In genomic region chr1:162740401-162740835, GRCm38 (mm10) we compare ENCODE assay signal across 8 mouse cellular contexts. TPM values are rescaled to one million over a fixed set of nuclear protein-coding genes. Genes with fewer than 3 reads are reported as not detected.
DNase-seq lines count a peak whose midpoint lies in the region; ATAC-seq and TF ChIP-seq lines count a peak whose summit lies in the region.

Gene Prrc2c (minus strand): TSS chr1:162740556.

- under 1% methylated on average over 36 of the region's 36 CpGs for WGBS in cerebellum, adult 2 months
- WGBS in forebrain, postnatal 0 days, result under 1% methylated on average over 36 of the region's 36 CpGs
- WGBS in lung, embryonic 15.5 days, result 0% methylated on average over 36 of the region's 36 CpGs

- peak; percentile 19 for TF ChIP-seq RAD21 in MEL (IDR thresholded peaks at IDR 0.05; ENCODE audit: low read depth, low read length)

- peaks cover 7 to 34% of the 10 kb centered on the region in 2 experiments for H3K36me3 ChIP-seq in MEL (ENCODE audit: control insufficient read depth in 1 of 2, insufficient read depth in 2 of 2, low read length in 2 of 2)
- no peaks in the 10 kb centered on the region for H3K36me3 ChIP-seq in forebrain, postnatal 0 days (ENCODE audit: insufficient read depth)
- H3K36me3 ChIP-seq in lung, embryonic 15.5 days, result no peaks in the 10 kb centered on the region

- H3K27me3 ChIP-seq in MEL (ENCODE audit: control insufficient read depth in 1 of 2, insufficient read depth in 2 of 2, low read length in 2 of 2), result peaks cover 2 to 5% of the 10 kb centered on the region in 2 experiments; a peak in 2 of 4 replicates
- no peaks in the 10 kb centered on the region for H3K27me3 ChIP-seq in cerebellum, adult 2 months (ENCODE audit: control insufficient read depth, insufficient read depth, low read length)
- no peaks in the 10 kb centered on the region for H3K27me3 ChIP-seq in forebrain, postnatal 0 days (ENCODE audit: insufficient read depth, low read length)
- no peaks in the 10 kb centered on the region for H3K27me3 ChIP-seq in lung, embryonic 15.5 days

- H3K9ac ChIP-seq in MEL (ENCODE audit: control insufficient read depth, low read depth, low read length, poor library complexity, severe bottlenecking), result peak within 1 kb of the TSS; percentile 99
- peak within 1 kb of the TSS; percentile 98 for H3K9ac ChIP-seq in forebrain, postnatal 0 days
- peak within 1 kb of the TSS; percentile 95 for H3K9ac ChIP-seq in lung, embryonic 15.5 days

- TF ChIP-seq CTCF in MEL (IDR thresholded peaks at IDR 0.05 in 2 of 3, conservative IDR thresholded peaks at IDR 0.05 in 1 of 3; ENCODE audit: control insufficient read depth in 1 of 3, insufficient read depth in 1 of 3, low read depth in 2 of 3, low read length in 3 of 3, poor library complexity in 1 of 3, severe bottlenecking in 1 of 3), result peak; percentile 27 to 60 (median 48); a peak in 5 of 6 replicates
- peak; percentile 37; the same call in 1 of the 2 replicates for TF ChIP-seq CTCF in cerebellum, adult 2 months (IDR thresholded peaks at IDR 0.05; ENCODE audit: borderline replicate concordance, insufficient read depth, low read depth, low read length)
- TF ChIP-seq CTCF in forebrain, postnatal 0 days (IDR thresholded peaks at IDR 0.05; ENCODE audit: low read depth), result peak; percentile 70

- peaks cover 21 to 24% of the 10 kb centered on the region in 2 experiments for H3K4me1 ChIP-seq in MEL (ENCODE audit: control insufficient read depth in 1 of 2, insufficient read depth in 2 of 2, low read length in 2 of 2)
- peaks cover 3% of the 10 kb centered on the region; the same call in 1 of the 2 replicates for H3K4me1 ChIP-seq in cerebellum, adult 2 months (ENCODE audit: control insufficient read depth, insufficient read depth, low read length)
- peaks cover 10% of the 10 kb centered on the region for H3K4me1 ChIP-seq in forebrain, postnatal 0 days (ENCODE audit: insufficient read depth)
- H3K4me1 ChIP-seq in lung, embryonic 15.5 days, result peaks cover 31% of the 10 kb centered on the region

- peak within 1 kb of the TSS; percentile 73 for H3K4me2 ChIP-seq in forebrain, postnatal 0 days (ENCODE audit: low read depth)
- peak within 1 kb of the TSS; percentile 81 for H3K4me2 ChIP-seq in lung, embryonic 15.5 days

- H3K79me2 ChIP-seq in MEL (ENCODE audit: control insufficient read depth, insufficient read depth, low read length, poor library complexity), result peaks cover 48% of the 10 kb centered on the region

- peak within 1 kb of the TSS; percentile 96 for H3K4me3 ChIP-seq in MEL (ENCODE audit: control insufficient read depth in 1 of 2, insufficient read depth in 1 of 2, low read depth in 2 of 2, low read length in 2 of 2)
- peak within 1 kb of the TSS; percentile 88 for H3K4me3 ChIP-seq in cerebellum, adult 2 months (replicated peaks; ENCODE audit: insufficient read depth, low read depth, low read length)
- peak within 1 kb of the TSS; percentile 94 for H3K4me3 ChIP-seq in forebrain, postnatal 0 days (ENCODE audit: low read depth, low read length)
- H3K4me3 ChIP-seq in lung, embryonic 15.5 days, result peak within 1 kb of the TSS; percentile 80

- peak; percentile 94 for ATAC-seq in forebrain, postnatal 0 days
- peak; percentile 93 for ATAC-seq in lung, embryonic 15.5 days (ENCODE audit: borderline replicate concordance, extremely low read depth, low FRiP score, low TSS enrichment)

- no peaks in the 10 kb centered on the region for H3K9me3 ChIP-seq in MEL (replicated peaks; ENCODE audit: insufficient read depth, low read length)
- no peaks in the 10 kb centered on the region for H3K9me3 ChIP-seq in forebrain, postnatal 0 days (ENCODE audit: low read length)
- no peaks in the 10 kb centered on the region for H3K9me3 ChIP-seq in lung, embryonic 15.5 days

- H3K27ac ChIP-seq in MEL (ENCODE audit: control insufficient read depth, low read depth, low read length), result peak within 1 kb of the TSS; percentile 89
- H3K27ac ChIP-seq in cerebellum, adult 2 months (ENCODE audit: insufficient read depth, low read length), result peak within 1 kb of the TSS; percentile 94
- H3K27ac ChIP-seq in forebrain, postnatal 0 days (ENCODE audit: low read depth, low read length), result peak within 1 kb of the TSS; percentile 99
- H3K27ac ChIP-seq in lung, embryonic 15.5 days, result peak within 1 kb of the TSS; percentile 98

- peak; percentile 71 to 90 for TF ChIP-seq POLR2A in MEL (IDR thresholded peaks at IDR 0.05; ENCODE audit: control insufficient read depth in 1 of 2, insufficient read depth in 1 of 2, low read depth in 1 of 2, low read length in 2 of 2, poor library complexity in 1 of 2)
- TF ChIP-seq POLR2A in cerebellum, adult 2 months (IDR thresholded peaks at IDR 0.05; ENCODE audit: borderline replicate concordance, insufficient read depth, low read length), result peak; percentile 93

- peak; percentile 97 for DNase-seq in MEL (ENCODE audit: low read depth, low spot score)
- peak; percentile 99 to 100 for DNase-seq in cerebellum, adult 2 months
- DNase-seq in forebrain, postnatal 0 days, result peak; percentile 100
- peak; percentile 99 for DNase-seq in heart, postnatal 4 days
- DNase-seq in layer of hippocampus, adult 8-10 months (ENCODE audit: low spot score in 2 of 2), result peak; percentile 97 to 100
- peak; percentile 96 for DNase-seq in ovary, adult 18-20 months (ENCODE audit: low spot score)
- DNase-seq in thymus, postnatal 0 days (ENCODE audit: low spot score), result peak; percentile 99

- TF ChIP-seq EP300 in MEL (IDR thresholded peaks at IDR 0.05; ENCODE audit: low read depth in 1 of 2, low read length in 2 of 2), result 0 out of 4 replicates have a peak, but pooled peaks of 1 of the 2 experiments have one; percentile 25

TF ChIP-seq in MEL, 35 proteins besides CTCF, POLR2A, EP300 and RAD21 (continues in another document):
- TF ChIP-seq MAX (IDR thresholded peaks at IDR 0.05; ENCODE audit: low read length) (peak; percentile 81), ZKSCAN1 (IDR thresholded peaks at IDR 0.05; ENCODE audit: low read depth, low read length) (no peak), ELF1 (IDR thresholded peaks at IDR 0.05; ENCODE audit: low read depth, low read length) (peak; percentile 39; the same call in 1 of the 2 replicates), USF2 (IDR thresholded peaks at IDR 0.05; ENCODE audit: borderline replicate concordance in 1 of 2, insufficient read depth in 1 of 2, low read depth in 1 of 2, low read length in 2 of 2) (peak; percentile 66 to 89; a peak in 3 of 4 replicates), ZNF384 (IDR thresholded peaks at IDR 0.05; ENCODE audit: low read depth, low read length) (no peak), ZMIZ1 (IDR thresholded peaks at IDR 0.05; ENCODE audit: low read depth, low read length) (peak; percentile 81), ZC3H11A (IDR thresholded peaks at IDR 0.05; ENCODE audit: low read depth, low read length) (peak; percentile 11; the same call in 1 of the 2 replicates), MYB (IDR thresholded peaks at IDR 0.05; ENCODE audit: low read depth, low read length) (no peak), TCF12 (IDR thresholded peaks at IDR 0.05; ENCODE audit: low read depth, low read length) (peak; percentile 56), JUND (IDR thresholded peaks at IDR 0.05; ENCODE audit: low read depth, low read length) (no peak), HCFC1 (IDR thresholded peaks at IDR 0.05; ENCODE audit: low read depth, low read length) (peak; percentile 84), GATA1 (IDR thresholded peaks at IDR 0.05; ENCODE audit: low read depth, low read length) (no peak), GABPA (IDR thresholded peaks at IDR 0.05; ENCODE audit: low read depth, low read length) (no peak), UBTF (IDR thresholded peaks at IDR 0.05; ENCODE audit: borderline replicate concordance, insufficient read depth, low read depth, low read length) (no peak; the same call in 1 of the 2 replicates), ETS1 (IDR thresholded peaks at IDR 0.05; ENCODE audit: low read depth, low read length) (peak; percentile 58), CHD1 (IDR thresholded peaks at IDR 0.05; ENCODE audit: low read depth, low read length) (no peak), TAL1 (IDR thresholded peaks at IDR 0.05; ENCODE audit: low read length) (no peak), MYC (IDR thresholded peaks at IDR 0.05; ENCODE audit: low read depth, low read length) (peak; percentile 39; the same call in 1 of the 2 replicates), NRF1 (IDR thresholded peaks at IDR 0.05; ENCODE audit: insufficient read depth, low read depth, low read length, poor library complexity, severe bottlenecking) (no peak), NELFE (IDR thresholded peaks at IDR 0.05; ENCODE audit: low read depth, low read length) (peak; percentile 95), POLR2AphosphoS2 (IDR thresholded peaks at IDR 0.05; ENCODE audit: low read length) (peak; percentile 93), KAT2A (conservative IDR thresholded peaks at IDR 0.05; ENCODE audit: low read depth, low read length) (0 out of 2 replicates have a peak, but pooled peaks have one; percentile 42), RCOR1 (IDR thresholded peaks at IDR 0.05; ENCODE audit: low read depth, low read length) (peak; percentile 49; the same call in 1 of the 2 replicates), E2F4 (IDR thresholded peaks at IDR 0.05; ENCODE audit: borderline replicate concordance, low read depth, low read length) (no peak), USF1 (IDR thresholded peaks at IDR 0.05; ENCODE audit: low read depth, low read length) (peak; percentile 98), BHLHE40 (IDR thresholded peaks at IDR 0.05; ENCODE audit: borderline replicate concordance, low read depth, low read length) (peak; percentile 85), SIN3A (IDR thresholded peaks at IDR 0.05; ENCODE audit: low read length) (peak; percentile 71), MXI1 (IDR thresholded peaks at IDR 0.05; ENCODE audit: low read depth, low read length) (0 out of 2 replicates have a peak, but pooled peaks have one; percentile 13), CHD2 (IDR thresholded peaks at IDR 0.05; ENCODE audit: low read length) (no peak), SMC3 (IDR thresholded peaks at IDR 0.05; ENCODE audit: low read depth, low read length) (no peak; the same call in 1 of the 2 replicates)

RNA-seq across cellular contexts. Expression of gene Prrc2c, which starts in this region (rescaled TPM):
- 55.5 and 67.7 TPM in 2 replicates for total RNA-seq in MEL (2012; rRNA removed)
- polyA plus RNA-seq in MEL (2012; ENCODE audit: insufficient read depth in 1 of 2, insufficient read length in 2 of 2, low read depth in 1 of 2, low replicate concordance in 2 of 2, missing spikeins in 1 of 2), result 100 to 1,000 TPM; 142 to 343 TPM
- polyA plus RNA-seq in cerebellum, adult 2 months (2012; rRNA removed), result 49.5 and 52.3 TPM in 2 replicates
- total RNA-seq in forebrain, postnatal 0 days (2014; rRNA removed), result 52.5 and 72.5 TPM in 2 replicates
- polyA plus RNA-seq in forebrain, postnatal 0 days (2015; fragmentation: Nextera tagmentation; extraction: Ambion mirVana), result 60.9 and 122 TPM in 2 replicates
- 100 to 1,000 TPM; 137 to 144 TPM for total RNA-seq in heart, postnatal 4 days (2021)
- total RNA-seq in layer of hippocampus, adult 8-10 months (2022), result 100 to 1,000 TPM; 173 to 205 (median 183) TPM
- polyA plus RNA-seq in lung, embryonic 15.5 days (2015; fragmentation: Nextera tagmentation; extraction: Ambion mirVana), result 136 and 140 TPM in 2 replicates
- 154 and 200 TPM in 2 replicates for polyA plus RNA-seq in thymus, postnatal 0 days (2015; fragmentation: Nextera tagmentation; extraction: Ambion mirVana)

Comparison
In these comparisons a context has a peak if more than half of its experiments do, and no peak if none do; other contexts are left out.
1. Peak in every context shown above with its lines: DNase-seq, ATAC-seq, H3K4me3 ChIP-seq and H3K27ac ChIP-seq.